Mouse (Mus musculus) heart, embryonic 11.5 days (tissue): Measurements from ENCODE around the gene Tenm2. TPM values are rescaled to one million over a fixed set of nuclear protein-coding genes. Genes with fewer than 3 reads are reported as not detected.

ENCODE experiments used
- ATAC-seq: fragments of 200-750 bp; cut with Nextera tagmentation; replicated peaks from 2 replicates; pipeline ENCODE4 v1.8.0; 2017; ENCODE audit warnings: moderate library complexity; ENCODE audit not compliant: insufficient number of reproducible peaks, low FRiP score, low TSS enrichment
- H3K27ac ChIP-seq: fragments of 300-500 bp; sonication (generic); 2 replicates; pipeline ENCODE4 v1.5.1; 2014; ENCODE audit warnings: mild to moderate bottlenecking, low read depth, low read length
- H3K27me3 ChIP-seq: fragments of 300-500 bp; sonication (generic); 2 replicates; pipeline ENCODE4 v1.6.1; 2014; ENCODE audit warnings: mild to moderate bottlenecking, low read length, mixed read lengths; ENCODE audit not compliant: control insufficient read depth, insufficient read depth
- H3K36me3 ChIP-seq: fragments of 300-500 bp; sonication (generic); 2 replicates; pipeline ENCODE4 v1.6.1; 2014; ENCODE audit warnings: mild to moderate bottlenecking, low read length, moderate library complexity, mixed read lengths; ENCODE audit not compliant: control insufficient read depth, insufficient read depth
- H3K4me1 ChIP-seq: fragments of 300-500 bp; sonication (generic); 2 replicates; pipeline ENCODE4 v1.6.1; 2014; ENCODE audit warnings: low read length; ENCODE audit not compliant: control insufficient read depth, insufficient read depth
- H3K4me2 ChIP-seq: fragments of 300-500 bp; sonication (generic); 2 replicates; pipeline ENCODE4 v1.6.1; 2014; ENCODE audit warnings: mild to moderate bottlenecking, moderate library complexity
- H3K4me3 ChIP-seq: fragments of 300-500 bp; sonication (generic); 2 replicates; pipeline ENCODE4 v1.5.1; 2014; ENCODE audit warnings: low read depth, low read length
- H3K9ac ChIP-seq: fragments of 300-500 bp; sonication (generic); 2 replicates; pipeline ENCODE4 v1.6.1; 2014; ENCODE audit warnings: mild to moderate bottlenecking, low read depth, low read length, moderate library complexity
- H3K9me3 ChIP-seq: fragments of 300-500 bp; sonication (generic); replicated peaks from 2 replicates; pipeline ENCODE4 v1.6.1; 2016; ENCODE audit warnings: low read length; ENCODE audit not compliant: control insufficient read depth
- WGBS: fragments of 180-500 bp; shearing (Covaris S2); extraction: QIAGEN DNeasy Blood & Tissue Kit; methylation state at CpG from one replicate; pipeline ENCODE4 v1.1.7; 2014; ENCODE audit not compliant: insufficient replicate concordance; 5-methylcytosine and 5-hydroxymethylcytosine counted together
- polyA plus RNA-seq: library from polyadenylated mRNA; unstranded; fragments of >200 nt; fragmentation: Nextera tagmentation; extraction: Ambion mirVana; gene quantifications from 2 replicates; pipeline ENCODE4 v1.2.1, GENCODE M21; 2014

The Tenm2 gene
- polyA plus RNA-seq, 1 experiment from 2014 or later = 1.4 TPM

DNA sequence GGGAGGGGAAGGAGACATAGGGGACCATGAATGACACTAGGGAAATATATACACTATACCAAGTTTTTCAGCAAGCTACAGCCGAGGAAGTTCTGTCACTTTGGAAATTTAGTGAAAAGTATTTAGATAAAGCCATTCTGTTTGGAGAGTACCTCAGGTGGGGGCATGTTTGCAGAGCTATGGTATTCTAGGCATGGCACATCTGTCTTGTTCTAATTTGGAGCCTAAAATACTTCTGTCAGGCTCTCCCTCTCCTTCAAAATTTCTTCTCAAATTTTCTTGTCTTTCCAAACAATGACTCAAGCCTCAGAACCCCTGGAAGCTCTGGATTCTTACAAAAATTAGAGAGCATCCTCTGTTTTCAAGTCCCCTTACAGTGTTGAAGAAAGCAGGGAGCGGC, 13.0 kb downstream of the Tenm2 start:
- Histone ChIP-seq H3K9ac (no peak overlapping the region), H3K4me2 (no peak overlapping the region), H3K9me3 (no peaks in the 10 kb centered on the region), H3K36me3 (no peaks in the 10 kb centered on the region), H3K27ac (no peak overlapping the region), H3K27me3 (peaks cover 6% of the 10 kb centered on the region; the same call in 1 of the 2 replicates), H3K4me1 (no peaks in the 10 kb centered on the region), H3K4me3 (no peak overlapping the region)
- no peak for ATAC-seq
- 56% methylated on average over 2 of the region's 2 CpGs for WGBS

DNA sequence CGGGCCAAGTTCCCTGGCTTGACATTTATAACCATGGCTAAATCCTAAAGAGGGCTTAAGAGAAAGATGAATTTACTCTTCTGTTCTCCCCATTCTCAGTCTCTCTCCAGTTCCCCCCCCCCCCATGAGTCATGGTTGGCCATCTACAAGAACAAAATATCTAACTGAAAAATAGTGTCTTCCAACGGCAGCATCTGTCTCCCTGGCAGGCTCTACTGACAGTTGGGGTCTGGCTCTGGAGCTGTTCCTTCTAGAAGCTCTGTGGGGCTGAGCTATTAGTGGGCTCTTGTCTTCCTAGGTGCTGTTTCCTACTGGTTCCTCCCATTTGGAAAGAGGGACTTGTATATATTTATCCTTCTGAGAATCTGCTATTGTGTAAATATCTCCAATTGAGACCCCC, 13.7 kb downstream of the Tenm2 start:
- H3K4me3 ChIP-seq = no peak overlapping the region
- no peak overlapping the region for H3K9ac ChIP-seq
- H3K36me3 ChIP-seq = no peaks in the 10 kb centered on the region
- no peak overlapping the region for H3K27ac ChIP-seq
- H3K4me1 ChIP-seq = no peaks in the 10 kb centered on the region
- no peaks in the 10 kb centered on the region for H3K9me3 ChIP-seq
- H3K27me3 ChIP-seq = peaks cover 6% of the 10 kb centered on the region; the same call in 1 of the 2 replicates
- WGBS = 65% methylated on average over 2 of the region's 2 CpGs
- ATAC-seq = no peak
- H3K4me2 ChIP-seq = no peak overlapping the region

DNA sequence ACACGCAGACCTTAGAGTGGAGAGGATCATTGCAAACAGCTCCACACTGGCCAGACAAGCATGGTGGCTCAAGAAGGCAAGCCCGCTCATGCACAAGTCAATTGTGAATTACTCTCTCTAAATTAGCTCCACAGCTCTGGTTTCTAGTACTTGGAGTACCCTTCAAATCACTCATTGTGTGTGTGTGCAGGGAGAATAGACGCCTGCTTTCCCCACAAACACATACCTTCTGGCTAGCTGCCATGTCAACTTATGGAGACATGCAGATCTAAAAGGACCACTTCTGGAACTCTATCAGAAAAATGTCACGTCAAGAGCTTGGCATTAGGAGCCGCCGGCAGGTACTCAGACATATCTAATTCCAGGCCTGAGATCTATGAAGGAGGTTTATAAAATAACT, 14.8 kb downstream of the Tenm2 start:
- Histone ChIP-seq H3K36me3 (no peaks in the 10 kb centered on the region), H3K9ac (no peak overlapping the region), H3K4me1 (no peaks in the 10 kb centered on the region), H3K27me3 (peaks cover 6% of the 10 kb centered on the region; the same call in 1 of the 2 replicates), H3K4me2 (no peak overlapping the region), H3K9me3 (no peaks in the 10 kb centered on the region), H3K4me3 (no peak overlapping the region), H3K27ac (no peak overlapping the region)
- ATAC-seq = no peak
- WGBS = 45% methylated on average over 6 of the region's 6 CpGs

DNA sequence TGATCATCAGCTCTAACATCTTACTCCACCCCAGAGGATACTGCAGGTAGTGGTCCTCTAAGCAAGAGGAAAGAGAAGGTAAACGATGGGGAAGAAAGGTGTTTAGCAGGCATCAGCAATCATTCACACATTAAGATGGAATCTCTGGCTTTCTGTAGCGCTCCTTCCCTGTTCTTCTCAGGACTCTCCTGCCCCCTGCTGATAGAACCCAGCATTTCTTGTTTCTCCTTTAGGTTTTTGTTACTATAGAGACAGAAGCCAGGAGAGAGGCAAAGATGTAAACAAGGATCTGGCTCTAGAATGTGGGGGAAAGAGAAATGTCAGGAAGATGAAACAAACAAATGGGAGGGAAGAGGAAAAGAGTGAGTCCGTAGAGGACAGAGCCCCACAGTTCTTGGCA, 49.6 kb downstream of the Tenm2 start:
- H3K4me1 ChIP-seq = no peaks in the 10 kb centered on the region
- no peak overlapping the region for H3K4me3 ChIP-seq
- no peaks in the 10 kb centered on the region for H3K36me3 ChIP-seq
- WGBS = 6% methylated on average over 3 of the region's 3 CpGs
- no peaks in the 10 kb centered on the region for H3K27me3 ChIP-seq
- no peak for ATAC-seq
- H3K27ac ChIP-seq = no peak overlapping the region
- H3K4me2 ChIP-seq = no peak overlapping the region
- H3K9me3 ChIP-seq = no peaks in the 10 kb centered on the region
- H3K9ac ChIP-seq = no peak overlapping the region

DNA sequence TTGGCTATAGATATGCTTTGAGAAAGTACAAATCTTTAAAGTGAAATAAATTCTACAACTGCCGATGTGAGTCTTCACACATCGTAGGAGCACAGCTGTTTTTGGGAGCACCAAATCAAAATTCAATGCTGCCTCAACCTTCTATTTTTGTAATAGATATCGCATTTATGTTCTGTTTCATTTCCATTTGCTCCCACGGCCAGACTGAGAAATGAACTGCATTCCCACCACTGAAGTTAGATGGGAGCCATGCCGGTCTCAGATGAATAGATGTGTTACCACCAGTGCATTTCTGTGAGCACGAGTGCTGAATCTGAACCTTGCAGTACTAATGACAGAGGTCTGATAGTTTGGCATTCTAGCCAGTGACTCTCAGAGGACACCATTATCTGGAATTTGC, 58.3 kb downstream of the Tenm2 start:
- 89% methylated on average over 6 of the region's 6 CpGs for WGBS
- no peak overlapping the region for H3K4me3 ChIP-seq
- no peaks in the 10 kb centered on the region for H3K36me3 ChIP-seq
- no peaks in the 10 kb centered on the region for H3K27me3 ChIP-seq
- H3K4me2 ChIP-seq = no peak overlapping the region
- ATAC-seq = no peak
- H3K9me3 ChIP-seq = no peaks in the 10 kb centered on the region
- no peak overlapping the region for H3K27ac ChIP-seq
- no peaks in the 10 kb centered on the region for H3K4me1 ChIP-seq
- no peak overlapping the region for H3K9ac ChIP-seq

DNA sequence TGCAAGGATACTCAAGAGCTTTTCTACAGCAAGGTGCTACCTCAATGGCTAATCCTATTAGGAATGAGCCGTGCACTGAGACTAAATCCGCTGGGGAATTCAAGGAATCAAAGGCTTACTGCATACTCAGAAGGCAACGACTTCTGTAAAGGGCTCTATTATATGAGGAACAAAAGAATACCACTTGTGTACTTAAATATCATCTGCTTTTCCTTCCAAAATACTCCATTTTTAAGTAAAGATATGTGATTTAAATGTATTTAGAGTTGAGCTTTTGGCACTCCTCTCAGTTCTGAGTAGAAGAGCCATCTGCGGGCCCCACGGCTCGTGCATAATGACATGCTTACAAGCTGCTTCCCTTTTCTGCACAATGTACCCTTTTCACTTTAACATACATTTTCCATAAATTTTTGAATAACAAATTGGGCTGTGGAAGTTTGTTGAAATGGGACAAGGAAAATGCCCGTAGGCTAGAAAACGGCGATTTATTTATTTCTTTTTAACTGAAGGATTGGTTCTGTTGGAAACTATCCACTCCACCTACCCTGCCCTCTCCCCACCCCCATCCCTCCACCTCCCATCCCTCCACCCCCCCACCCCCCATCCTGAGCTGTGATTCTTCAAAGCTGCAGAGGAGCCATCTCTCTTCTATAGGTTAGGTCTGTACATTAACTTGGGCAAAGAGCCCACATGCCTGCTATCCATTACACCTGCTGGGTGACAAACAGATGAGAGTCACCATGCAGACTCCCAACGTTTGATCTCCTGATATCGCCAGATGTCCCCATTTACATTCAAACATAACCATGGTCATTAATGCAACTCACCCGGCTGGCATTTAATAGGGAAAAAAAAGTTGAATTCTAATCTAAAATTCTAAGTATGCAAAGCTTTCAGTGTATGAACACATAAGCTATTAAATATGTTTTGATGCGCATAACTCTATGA, 81.6 kb downstream of the Tenm2 start:
- no peak overlapping the region for H3K4me3 ChIP-seq
- H3K4me1 ChIP-seq = no peaks in the 10 kb centered on the region
- 50% methylated on average over 13 of the region's 13 CpGs for WGBS
- no peak overlapping the region for H3K27ac ChIP-seq
- no peak overlapping the region for H3K9ac ChIP-seq
- no peaks in the 10 kb centered on the region for H3K36me3 ChIP-seq
- no peaks in the 10 kb centered on the region for H3K27me3 ChIP-seq
- no peak overlapping the region for H3K4me2 ChIP-seq
- H3K9me3 ChIP-seq = no peaks in the 10 kb centered on the region
- ATAC-seq = no peak

DNA sequence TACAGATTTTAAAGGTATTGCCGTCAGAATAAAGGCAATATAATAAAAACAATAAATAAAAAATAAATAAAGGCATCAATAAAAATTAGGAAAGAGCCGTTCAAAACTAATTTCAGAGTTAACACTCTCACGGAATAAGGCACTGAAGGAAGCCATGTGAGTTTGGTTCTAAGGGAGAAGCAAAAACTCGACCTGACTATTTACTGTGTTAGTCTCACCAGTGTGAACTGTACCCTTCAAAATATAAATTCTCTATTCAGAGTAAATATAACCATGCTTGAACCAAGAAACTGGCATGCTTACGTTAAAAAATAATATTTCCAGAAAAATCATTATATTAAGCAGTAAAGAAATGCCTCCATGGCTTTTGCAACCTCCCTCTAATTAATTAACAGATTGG, 82.4 kb downstream of the Tenm2 start:
- Histone ChIP-seq H3K27ac (no peak overlapping the region), H3K9ac (no peak overlapping the region), H3K27me3 (no peaks in the 10 kb centered on the region), H3K4me1 (no peaks in the 10 kb centered on the region), H3K4me2 (no peak overlapping the region), H3K36me3 (no peaks in the 10 kb centered on the region), H3K9me3 (no peaks in the 10 kb centered on the region), H3K4me3 (no peak overlapping the region)
- no peak for ATAC-seq
- 63% methylated on average over 5 of the region's 5 CpGs for WGBS

DNA sequence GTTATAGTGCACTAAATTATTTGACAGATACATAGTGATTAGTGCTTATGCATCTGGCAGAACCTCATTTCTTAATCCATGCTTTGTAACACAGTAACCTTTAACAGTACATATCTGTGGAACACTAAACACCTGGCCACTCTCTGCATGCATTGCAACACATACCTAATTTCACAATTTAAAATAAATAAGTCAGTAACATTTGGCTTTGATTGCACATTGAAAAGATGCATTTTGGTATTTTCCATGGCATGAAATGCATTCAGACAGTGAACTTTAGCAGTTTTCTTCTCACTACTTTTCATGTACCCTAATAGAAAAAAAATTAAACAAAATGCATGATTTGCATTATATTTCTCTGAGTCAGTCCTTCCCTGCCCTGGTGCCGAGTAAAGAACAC, 85.8 kb downstream of the Tenm2 start:
- H3K4me2 ChIP-seq = no peak overlapping the region
- ATAC-seq = no peak
- WGBS = 64% methylated on average over 1 of the region's 1 CpGs
- H3K9ac ChIP-seq = no peak overlapping the region
- H3K27me3 ChIP-seq = no peaks in the 10 kb centered on the region
- H3K27ac ChIP-seq = no peak overlapping the region
- H3K4me3 ChIP-seq = no peak overlapping the region
- H3K4me1 ChIP-seq = no peaks in the 10 kb centered on the region
- H3K36me3 ChIP-seq = no peaks in the 10 kb centered on the region
- no peaks in the 10 kb centered on the region for H3K9me3 ChIP-seq

DNA sequence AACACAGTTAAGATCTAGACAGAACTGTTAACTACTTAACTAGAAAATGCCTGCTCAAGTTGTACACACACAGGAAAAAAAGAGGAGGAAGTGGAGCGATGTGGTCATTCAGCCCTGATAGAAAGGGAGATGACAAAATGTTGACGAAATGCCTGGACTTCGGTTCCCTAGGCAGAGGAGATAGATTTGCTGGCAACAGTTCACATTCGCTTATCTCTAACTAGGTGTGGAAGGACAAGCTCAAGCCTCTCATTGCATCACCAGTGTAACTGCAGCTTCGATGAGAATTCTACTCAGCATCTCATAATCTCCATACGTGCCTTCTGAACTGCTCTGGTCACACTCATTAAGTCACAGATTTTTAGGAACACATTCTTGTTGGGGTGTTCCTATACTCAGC, 91.8 kb downstream of the Tenm2 start:
- Histone ChIP-seq H3K9ac (no peak overlapping the region), H3K4me2 (peak overlapping the region; percentile 37), H3K27ac (no peak overlapping the region), H3K4me3 (no peak overlapping the region), H3K36me3 (no peaks in the 10 kb centered on the region), H3K4me1 (peaks cover 17% of the 10 kb centered on the region), H3K9me3 (no peaks in the 10 kb centered on the region), H3K27me3 (no peaks in the 10 kb centered on the region)
- 11% methylated on average over 6 of the region's 6 CpGs for WGBS
- no peak; the same call in 1 of the 2 replicates for ATAC-seq
